Mouse (Mus musculus): Measurements from ENCODE around the gene Slc44a5. TPM values are rescaled to one million over a fixed set of nuclear protein-coding genes. Genes with fewer than 3 reads are reported as not detected.

Gene Slc44a5
- polyA plus RNA-seq, 1 experiment from 2014 or later, result 15.5 TPM

DNA sequence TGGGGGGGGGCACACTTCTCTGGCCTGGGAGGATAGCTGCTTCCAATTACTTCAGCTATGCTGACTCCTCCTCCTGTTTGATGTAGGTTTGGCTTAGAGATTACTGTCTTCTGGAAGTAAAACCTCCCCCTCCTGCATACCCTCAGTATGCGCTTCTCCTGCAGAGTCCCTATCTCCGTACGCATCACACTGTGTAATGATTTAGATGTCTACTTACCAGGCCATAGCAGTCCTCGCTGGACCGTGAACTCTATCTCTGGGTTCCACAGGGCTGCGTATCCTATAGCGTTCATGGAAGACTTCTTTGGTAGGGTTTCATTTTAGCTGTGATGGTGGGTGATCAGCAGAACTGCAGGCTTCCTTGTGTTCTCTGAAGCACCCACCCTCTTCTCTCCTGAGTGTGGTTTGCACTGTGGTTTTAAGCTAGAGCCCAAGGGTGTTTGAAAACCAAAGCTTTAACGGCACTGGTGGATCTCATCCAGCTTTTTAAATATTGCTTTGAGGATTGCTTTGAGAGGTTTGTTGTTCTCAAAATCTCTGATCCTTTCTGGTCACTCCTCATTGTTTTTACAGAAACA, 120.6 kb downstream of the Slc44a5 start:
- H3K4me1 ChIP-seq (ENCODE audit: control insufficient read depth, insufficient read depth, low read length), result 0 out of 2 replicates have a peak, but pooled peaks cover 3% of the 10 kb centered on the region
- no peak for ATAC-seq (ENCODE audit: low FRiP score, low TSS enrichment)
- H3K4me2 ChIP-seq (ENCODE audit: low read length), result no peak overlapping the region
- H3K36me3 ChIP-seq (ENCODE audit: control insufficient read depth, insufficient read depth, low read length), result no peaks in the 10 kb centered on the region
- no peaks in the 10 kb centered on the region for H3K9me3 ChIP-seq (ENCODE audit: control insufficient read depth, low read length)
- no peak overlapping the region for H3K4me3 ChIP-seq (replicated peaks; ENCODE audit: low read depth, low read length)
- H3K27me3 ChIP-seq (ENCODE audit: control insufficient read depth, insufficient read depth, low read length), result no peaks in the 10 kb centered on the region
- H3K9ac ChIP-seq (replicated peaks; ENCODE audit: low read length), result no peak overlapping the region
- DNase-seq, result no peak
- H3K27ac ChIP-seq (replicated peaks; ENCODE audit: low read depth, low read length), result no peak overlapping the region
- 58% methylated on average over 8 of the region's 8 CpGs for WGBS

DNA sequence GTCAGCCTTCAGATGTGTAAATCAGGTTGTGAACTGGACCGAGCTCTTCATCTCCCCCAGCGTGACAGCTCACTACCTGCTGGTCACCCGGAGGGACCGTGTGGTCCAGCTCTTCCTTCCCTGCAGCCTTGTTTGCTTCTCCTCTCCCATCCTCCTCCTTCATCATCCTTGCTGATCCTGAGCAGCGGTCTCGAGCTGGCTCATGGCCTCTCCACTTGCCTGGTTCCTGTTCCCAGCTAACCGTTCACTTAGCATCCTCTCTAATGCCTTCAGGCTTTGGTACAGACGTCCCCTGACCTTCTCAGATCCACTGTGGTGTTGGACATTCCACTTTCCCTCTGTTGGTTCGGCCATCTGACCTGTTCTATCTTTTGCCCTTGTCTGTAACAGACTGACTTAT, 128.4 kb downstream of the Slc44a5 start:
- Histone ChIP-seq H3K4me2 (ENCODE audit: low read length) (no peak overlapping the region), H3K9me3 (ENCODE audit: control insufficient read depth, low read length) (no peaks in the 10 kb centered on the region), H3K27me3 (ENCODE audit: control insufficient read depth, insufficient read depth, low read length) (no peaks in the 10 kb centered on the region), H3K27ac (replicated peaks; ENCODE audit: low read depth, low read length) (no peak overlapping the region), H3K4me3 (replicated peaks; ENCODE audit: low read depth, low read length) (no peak overlapping the region), H3K36me3 (ENCODE audit: control insufficient read depth, insufficient read depth, low read length) (no peaks in the 10 kb centered on the region), H3K4me1 (ENCODE audit: control insufficient read depth, insufficient read depth, low read length) (no peaks in the 10 kb centered on the region), H3K9ac (replicated peaks; ENCODE audit: low read length) (no peak overlapping the region)
- no peak for DNase-seq
- no peak for ATAC-seq (ENCODE audit: low FRiP score, low TSS enrichment)
- WGBS, result 87% methylated on average over 9 of the region's 9 CpGs

DNA sequence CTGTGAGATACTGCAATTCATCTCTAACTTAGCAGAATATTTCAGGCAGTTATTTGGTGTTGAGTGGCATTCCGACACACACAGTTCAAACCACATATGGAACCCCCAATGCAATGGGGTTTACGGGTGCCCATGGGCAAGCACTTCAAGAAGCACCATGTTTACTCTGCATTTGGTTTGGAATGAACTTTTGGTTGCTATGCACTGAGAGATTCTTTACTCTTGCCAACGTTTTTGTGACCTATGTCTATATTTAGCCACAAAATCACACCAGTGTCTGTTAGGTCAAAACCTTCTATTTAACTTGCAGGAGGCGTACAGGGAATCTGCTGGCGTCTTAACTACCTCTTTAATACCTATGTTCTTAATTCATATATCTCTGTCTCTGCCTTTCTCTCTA, 137.3 kb downstream of the Slc44a5 start:
- ATAC-seq (ENCODE audit: low FRiP score, low TSS enrichment), result no peak
- DNase-seq, result no peak
- 82% methylated on average over 5 of the region's 5 CpGs for WGBS

DNA sequence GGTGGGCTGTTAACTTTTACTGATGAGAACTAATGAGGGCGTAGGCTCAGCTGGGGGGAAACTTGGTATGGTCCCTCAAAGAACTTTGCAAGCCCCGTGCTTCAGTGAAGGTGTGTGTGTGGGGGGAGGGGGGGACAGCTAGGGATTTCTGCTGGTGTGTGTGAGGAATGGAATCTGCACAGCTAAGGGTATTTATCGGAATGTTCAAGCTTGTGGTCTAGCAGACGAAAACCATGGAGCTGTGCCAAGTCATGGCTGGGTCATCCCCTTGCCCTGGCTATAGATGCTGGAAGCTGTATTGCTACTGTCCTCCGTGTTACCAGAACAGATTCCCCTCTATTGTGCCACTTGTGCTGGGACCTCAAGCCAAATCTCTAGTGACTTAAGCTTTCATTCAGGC, 138.0 kb downstream of the Slc44a5 start:
- Histone ChIP-seq H3K4me1 (ENCODE audit: control insufficient read depth, insufficient read depth, low read length) (no peaks in the 10 kb centered on the region), H3K9ac (replicated peaks; ENCODE audit: low read length) (no peak overlapping the region), H3K4me2 (ENCODE audit: low read length) (no peak overlapping the region), H3K36me3 (ENCODE audit: control insufficient read depth, insufficient read depth, low read length) (no peaks in the 10 kb centered on the region), H3K27me3 (ENCODE audit: control insufficient read depth, insufficient read depth, low read length) (no peaks in the 10 kb centered on the region), H3K4me3 (replicated peaks; ENCODE audit: low read depth, low read length) (no peak overlapping the region), H3K27ac (replicated peaks; ENCODE audit: low read depth, low read length) (no peak overlapping the region), H3K9me3 (ENCODE audit: control insufficient read depth, low read length) (no peaks in the 10 kb centered on the region)
- WGBS, result 74% methylated on average over 5 of the region's 5 CpGs
- ATAC-seq (ENCODE audit: low FRiP score, low TSS enrichment) (no peak), DNase-seq (no peak)

More for the DNA sequence above, 137.3 kb downstream of the Slc44a5 start:
- no peaks in the 10 kb centered on the region for H3K36me3 ChIP-seq (ENCODE audit: control insufficient read depth, insufficient read depth, low read length)
- no peak overlapping the region for H3K9ac ChIP-seq (replicated peaks; ENCODE audit: low read length)
- no peaks in the 10 kb centered on the region for H3K4me1 ChIP-seq (ENCODE audit: control insufficient read depth, insufficient read depth, low read length)
- H3K27me3 ChIP-seq (ENCODE audit: control insufficient read depth, insufficient read depth, low read length), result no peaks in the 10 kb centered on the region
- no peaks in the 10 kb centered on the region for H3K9me3 ChIP-seq (ENCODE audit: control insufficient read depth, low read length)
- H3K27ac ChIP-seq (replicated peaks; ENCODE audit: low read depth, low read length), result no peak overlapping the region
- H3K4me3 ChIP-seq (replicated peaks; ENCODE audit: low read depth, low read length), result no peak overlapping the region
- no peak overlapping the region for H3K4me2 ChIP-seq (ENCODE audit: low read length)

DNA sequence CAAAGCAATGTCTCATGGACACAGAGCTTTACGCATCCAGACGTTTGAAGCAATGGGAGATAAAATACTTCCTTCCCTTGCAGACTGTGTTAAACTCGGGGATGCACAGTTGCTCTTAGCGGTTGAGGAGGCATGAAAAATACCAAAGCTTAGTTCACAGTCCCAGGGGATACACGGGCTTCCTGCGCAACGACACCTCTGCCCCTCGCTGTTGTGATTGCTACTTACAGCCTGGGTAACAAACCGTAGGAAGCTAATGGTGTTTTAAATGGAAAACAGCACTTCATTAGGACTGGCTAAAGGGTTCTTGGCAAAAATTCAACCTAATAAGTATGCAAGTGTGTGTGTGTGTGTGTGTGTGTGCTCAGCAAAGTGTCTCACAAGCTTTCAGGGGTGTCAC, 141.8 kb downstream of the Slc44a5 start:
- H3K27ac ChIP-seq (replicated peaks; ENCODE audit: low read depth, low read length), result no peak overlapping the region
- DNase-seq, result peak; percentile 36

DNA sequence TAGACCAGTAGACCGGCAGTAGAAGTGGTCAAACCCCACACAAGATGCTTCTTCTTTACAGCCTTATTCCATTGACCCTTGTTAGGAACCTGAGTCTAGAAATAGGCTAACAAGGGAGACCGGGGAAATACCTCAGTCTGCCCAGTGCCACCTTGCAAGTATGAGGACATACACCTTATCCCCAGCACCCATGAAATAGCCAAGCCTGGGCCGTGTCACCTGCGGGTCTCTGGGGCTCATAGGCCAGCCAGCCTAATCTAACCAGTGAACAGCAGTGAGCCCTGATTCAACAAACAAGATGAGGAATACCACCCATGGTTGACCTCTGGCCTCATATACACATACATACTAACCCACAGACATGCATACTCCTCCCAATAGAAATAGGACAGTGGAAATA, 142.2 kb downstream of the Slc44a5 start:
- Histone ChIP-seq H3K9ac (replicated peaks; ENCODE audit: low read length) (no peak overlapping the region), H3K27ac (replicated peaks; ENCODE audit: low read depth, low read length) (no peak overlapping the region), H3K4me3 (replicated peaks; ENCODE audit: low read depth, low read length) (no peak overlapping the region), H3K36me3 (ENCODE audit: control insufficient read depth, insufficient read depth, low read length) (no peaks in the 10 kb centered on the region), H3K9me3 (ENCODE audit: control insufficient read depth, low read length) (no peaks in the 10 kb centered on the region), H3K4me2 (ENCODE audit: low read length) (no peak overlapping the region), H3K4me1 (ENCODE audit: control insufficient read depth, insufficient read depth, low read length) (peaks cover 3% of the 10 kb centered on the region; the same call in 1 of the 2 replicates), H3K27me3 (ENCODE audit: control insufficient read depth, insufficient read depth, low read length) (no peaks in the 10 kb centered on the region)
- WGBS, result 91% methylated on average over 4 of the region's 4 CpGs
- DNase-seq (no peak), ATAC-seq (ENCODE audit: low FRiP score, low TSS enrichment) (no peak)

More for the DNA sequence above, 141.8 kb downstream of the Slc44a5 start:
- Histone ChIP-seq H3K9ac (replicated peaks; ENCODE audit: low read length) (no peak overlapping the region), H3K4me1 (ENCODE audit: control insufficient read depth, insufficient read depth, low read length) (peaks cover 1% of the 10 kb centered on the region; the same call in 1 of the 2 replicates), H3K9me3 (ENCODE audit: control insufficient read depth, low read length) (no peaks in the 10 kb centered on the region), H3K27me3 (ENCODE audit: control insufficient read depth, insufficient read depth, low read length) (no peaks in the 10 kb centered on the region), H3K4me3 (replicated peaks; ENCODE audit: low read depth, low read length) (no peak overlapping the region), H3K4me2 (ENCODE audit: low read length) (no peak overlapping the region), H3K36me3 (ENCODE audit: control insufficient read depth, insufficient read depth, low read length) (no peaks in the 10 kb centered on the region)
- ATAC-seq (ENCODE audit: low FRiP score, low TSS enrichment), result no peak
- WGBS, result 77% methylated on average over 9 of the region's 9 CpGs

DNA sequence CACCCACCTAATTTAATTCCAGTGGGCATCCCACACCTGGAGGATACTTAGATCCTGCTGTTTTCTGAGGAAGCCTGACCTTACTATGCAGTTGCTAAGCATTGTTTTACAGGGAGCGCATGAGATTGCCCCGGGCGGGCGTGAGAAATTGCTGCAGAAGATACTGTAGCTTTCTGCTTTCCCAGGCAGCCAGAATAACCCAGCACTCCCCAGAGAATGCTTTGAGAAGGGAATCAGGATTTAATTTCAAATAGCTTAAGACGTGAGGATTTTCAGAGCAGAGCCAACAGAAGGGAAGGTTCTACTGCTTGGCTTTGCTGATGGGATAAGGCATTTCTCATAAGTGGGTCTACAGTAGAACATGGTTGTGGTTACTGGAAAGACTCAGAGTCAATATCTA, 142.8 kb downstream of the Slc44a5 start:
- no peak overlapping the region for H3K4me3 ChIP-seq (replicated peaks; ENCODE audit: low read depth, low read length)
- H3K9ac ChIP-seq (replicated peaks; ENCODE audit: low read length), result no peak overlapping the region
- H3K4me2 ChIP-seq (ENCODE audit: low read length), result no peak overlapping the region
- H3K9me3 ChIP-seq (ENCODE audit: control insufficient read depth, low read length), result no peaks in the 10 kb centered on the region
- WGBS, result 86% methylated on average over 5 of the region's 5 CpGs
- no peak for DNase-seq
- peaks cover 3% of the 10 kb centered on the region; the same call in 1 of the 2 replicates for H3K4me1 ChIP-seq (ENCODE audit: control insufficient read depth, insufficient read depth, low read length)
- no peak overlapping the region for H3K27ac ChIP-seq (replicated peaks; ENCODE audit: low read depth, low read length)
- no peaks in the 10 kb centered on the region for H3K27me3 ChIP-seq (ENCODE audit: control insufficient read depth, insufficient read depth, low read length)
- no peaks in the 10 kb centered on the region for H3K36me3 ChIP-seq (ENCODE audit: control insufficient read depth, insufficient read depth, low read length)
- ATAC-seq (ENCODE audit: low FRiP score, low TSS enrichment), result no peak

DNA sequence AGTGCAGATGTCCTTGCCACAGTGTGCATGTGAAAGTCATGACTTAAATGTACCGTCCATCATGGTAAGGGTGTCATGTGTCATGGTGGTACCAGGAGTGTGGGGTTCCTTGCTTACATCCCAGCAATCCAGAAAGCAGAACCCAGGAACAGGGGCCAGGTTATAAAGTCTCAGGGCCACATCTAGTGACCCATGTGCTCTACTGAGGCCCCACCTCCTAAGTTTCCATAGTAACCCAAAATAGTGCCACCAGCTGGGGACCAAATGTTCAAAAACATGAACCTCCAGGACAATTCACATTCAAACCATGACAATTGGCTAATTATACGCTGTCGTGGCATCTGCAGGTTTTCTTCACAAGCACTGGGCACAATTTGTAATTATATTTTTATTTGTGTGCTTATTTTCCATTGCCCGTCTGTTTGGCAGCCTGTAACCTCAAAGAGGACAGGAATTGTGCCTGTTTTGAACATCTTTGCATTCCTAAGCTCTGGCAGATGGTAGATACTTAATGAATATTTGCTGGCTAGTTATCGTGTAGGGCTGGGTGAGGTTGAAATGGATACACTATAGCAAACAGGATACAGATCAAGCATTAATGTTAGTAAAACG, 145.9 kb downstream of the Slc44a5 start:
- ATAC-seq (ENCODE audit: low FRiP score, low TSS enrichment), result no peak
- H3K9ac ChIP-seq (replicated peaks; ENCODE audit: low read length), result no peak overlapping the region
- H3K4me3 ChIP-seq (replicated peaks; ENCODE audit: low read depth, low read length), result no peak overlapping the region

DNA sequence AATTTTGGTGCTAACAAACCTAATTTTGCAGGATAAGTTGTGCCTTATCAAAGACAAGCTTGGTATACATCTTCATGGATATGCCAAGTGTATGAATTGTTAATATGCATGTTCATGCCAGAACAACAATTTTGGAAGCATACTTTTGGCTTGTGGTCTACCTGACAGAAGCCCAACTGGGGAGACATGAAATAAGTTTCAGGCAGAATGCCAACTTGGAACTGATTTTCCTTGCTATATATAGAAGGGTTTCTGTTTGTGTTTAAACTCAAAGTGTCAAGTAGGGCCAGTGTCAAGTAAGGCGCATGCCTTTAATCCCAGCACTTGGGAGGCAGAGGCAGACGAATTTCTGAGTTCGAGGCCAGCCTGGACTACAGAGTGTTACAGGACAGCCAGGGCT, 149.3 kb downstream of the Slc44a5 start:
- WGBS, result 96% methylated on average over 3 of the region's 3 CpGs

More for the DNA sequence above, 145.9 kb downstream of the Slc44a5 start:
- no peak for DNase-seq
- Histone ChIP-seq H3K27me3 (ENCODE audit: control insufficient read depth, insufficient read depth, low read length) (no peaks in the 10 kb centered on the region), H3K9me3 (ENCODE audit: control insufficient read depth, low read length) (no peaks in the 10 kb centered on the region), H3K4me1 (ENCODE audit: control insufficient read depth, insufficient read depth, low read length) (peaks cover 3% of the 10 kb centered on the region; the same call in 1 of the 2 replicates), H3K4me2 (ENCODE audit: low read length) (no peak overlapping the region), H3K36me3 (ENCODE audit: control insufficient read depth, insufficient read depth, low read length) (no peaks in the 10 kb centered on the region), H3K27ac (replicated peaks; ENCODE audit: low read depth, low read length) (no peak overlapping the region)
- WGBS, result 36% methylated on average over 6 of the region's 6 CpGs

More for the DNA sequence above, 149.3 kb downstream of the Slc44a5 start:
- Histone ChIP-seq H3K9ac (replicated peaks; ENCODE audit: low read length) (no peak overlapping the region), H3K27me3 (ENCODE audit: control insufficient read depth, insufficient read depth, low read length) (no peaks in the 10 kb centered on the region), H3K9me3 (ENCODE audit: control insufficient read depth, low read length) (no peaks in the 10 kb centered on the region), H3K27ac (replicated peaks; ENCODE audit: low read depth, low read length) (no peak overlapping the region), H3K36me3 (ENCODE audit: control insufficient read depth, insufficient read depth, low read length) (no peaks in the 10 kb centered on the region), H3K4me1 (ENCODE audit: control insufficient read depth, insufficient read depth, low read length) (peaks cover 17% of the 10 kb centered on the region), H3K4me3 (replicated peaks; ENCODE audit: low read depth, low read length) (no peak overlapping the region), H3K4me2 (ENCODE audit: low read length) (no peak overlapping the region)
- DNase-seq (no peak), ATAC-seq (ENCODE audit: low FRiP score, low TSS enrichment) (no peak)

Measured in midbrain, embryonic 14.5 days (tissue).